Mouse (Mus musculus): ENCODE data around the gene Atp6v1g2.

The Atp6v1g2 gene

DNA sequence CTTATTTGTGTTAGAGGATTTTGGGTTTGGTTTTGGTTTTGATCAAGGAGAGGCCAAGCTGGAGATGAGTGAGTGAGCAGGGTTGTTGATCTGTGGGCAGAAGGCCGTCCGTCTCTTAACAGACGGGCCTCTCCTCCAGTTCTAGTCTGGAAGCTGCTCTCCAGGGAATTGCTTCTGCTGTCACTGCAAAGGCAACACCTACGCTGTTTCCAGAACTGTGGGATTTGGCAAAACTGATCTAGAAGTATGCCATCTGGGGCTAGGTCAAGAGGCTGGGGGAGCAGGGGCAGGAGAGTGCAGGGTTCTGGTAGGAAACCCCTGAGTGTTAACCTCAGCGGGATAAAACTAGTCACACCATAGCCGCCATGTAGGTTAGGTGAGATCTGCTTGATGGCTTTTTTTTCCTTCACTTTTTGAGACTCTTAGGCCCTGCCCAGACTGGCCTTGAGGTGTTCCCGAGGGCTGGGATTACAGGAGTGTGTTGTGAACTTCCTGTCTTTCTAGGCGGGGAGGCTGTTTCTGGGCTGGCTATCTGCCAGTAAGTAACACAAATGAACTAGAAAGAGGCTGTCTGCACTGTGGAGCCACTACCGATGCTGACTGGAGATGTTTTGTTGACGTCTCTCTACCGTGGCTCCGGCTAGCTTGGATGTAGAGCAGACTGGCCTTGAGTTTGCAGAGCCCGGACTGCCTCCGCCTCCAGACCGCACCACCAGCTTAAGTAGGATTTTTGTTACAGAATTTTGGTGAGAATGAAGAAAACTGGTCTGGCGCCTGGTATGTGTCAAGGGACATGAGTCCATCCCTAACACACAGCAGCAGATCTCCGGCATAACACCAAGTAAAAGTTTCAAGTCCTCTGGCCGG lies at the start of gene Atp6v1g2:
Gene Atp6v1g2, plus strand, starts transcription at position 547 of the 867 bp plus-strand sequence.
- no peak for DNase-seq (ENCODE audit: low read depth)

DNA sequence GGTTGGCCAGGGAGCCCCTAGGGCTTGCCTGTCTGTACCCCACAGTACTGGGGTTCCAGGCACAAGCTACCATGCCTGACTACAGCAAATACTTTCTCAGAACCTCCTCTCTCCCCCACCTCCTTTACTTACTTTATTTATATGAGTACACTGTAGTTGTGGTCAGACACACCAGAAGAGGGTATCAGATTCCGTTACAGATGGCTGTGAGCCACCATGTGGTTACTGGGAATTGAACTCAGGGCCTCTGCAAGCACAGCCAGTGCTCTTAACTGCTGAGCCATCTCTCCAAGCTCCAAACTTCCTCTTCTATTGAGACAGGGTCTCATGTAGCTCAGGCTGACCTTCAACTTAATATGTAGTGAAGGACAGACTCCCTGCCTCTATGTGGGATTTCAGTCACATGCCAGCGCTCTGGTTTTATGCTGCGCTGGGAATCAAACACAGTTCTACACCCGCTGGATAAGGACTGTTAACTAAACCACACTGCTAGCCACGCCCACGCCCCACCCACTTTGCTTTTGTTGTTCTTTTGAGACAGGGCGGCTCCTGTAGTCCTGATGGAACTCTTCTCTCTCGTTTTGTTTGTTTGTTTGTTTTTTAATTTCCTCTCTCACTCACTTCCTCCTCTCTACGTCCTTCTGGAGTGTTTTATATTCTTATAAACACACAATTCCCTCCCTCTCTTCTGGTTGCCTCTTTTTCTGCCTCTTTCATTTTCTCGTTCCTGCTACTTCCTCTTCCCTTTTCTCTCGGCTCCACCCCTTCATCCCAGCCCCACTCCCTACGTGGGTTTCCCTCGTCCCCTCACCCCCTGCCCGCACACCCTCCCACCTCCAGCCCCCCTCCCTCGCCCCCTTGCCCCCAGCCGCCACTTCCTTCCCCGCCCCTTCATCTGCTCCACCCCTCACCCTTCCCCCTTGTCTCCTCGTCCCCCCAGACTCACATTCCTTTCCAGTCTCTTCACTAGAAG lies 47.5 kb upstream of the Atp6v1g2 start:
- peak; percentile 90 for DNase-seq (ENCODE audit: low read depth)

DNA sequence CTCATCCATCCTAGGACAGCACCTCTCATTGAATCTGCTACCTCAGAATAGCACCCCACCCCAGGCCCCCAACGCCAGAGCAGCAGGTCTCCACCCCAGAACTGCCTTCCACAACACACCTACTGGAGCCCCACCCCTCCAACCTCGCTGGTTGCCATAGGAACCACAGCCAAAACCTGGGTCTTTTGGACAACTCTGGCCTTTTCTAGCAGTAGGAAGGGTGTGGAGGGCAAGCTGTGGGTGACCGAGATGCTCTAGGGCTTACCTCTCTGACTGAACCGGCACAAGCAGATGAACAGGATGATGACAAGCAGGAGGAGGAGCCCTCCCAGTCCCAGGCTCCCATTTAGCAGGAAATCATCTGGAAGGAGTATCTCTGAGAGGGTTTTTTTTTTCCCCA lies 46.8 kb upstream of the Atp6v1g2 start:
- peak; percentile 55 for DNase-seq (ENCODE audit: low read depth)

DNA sequence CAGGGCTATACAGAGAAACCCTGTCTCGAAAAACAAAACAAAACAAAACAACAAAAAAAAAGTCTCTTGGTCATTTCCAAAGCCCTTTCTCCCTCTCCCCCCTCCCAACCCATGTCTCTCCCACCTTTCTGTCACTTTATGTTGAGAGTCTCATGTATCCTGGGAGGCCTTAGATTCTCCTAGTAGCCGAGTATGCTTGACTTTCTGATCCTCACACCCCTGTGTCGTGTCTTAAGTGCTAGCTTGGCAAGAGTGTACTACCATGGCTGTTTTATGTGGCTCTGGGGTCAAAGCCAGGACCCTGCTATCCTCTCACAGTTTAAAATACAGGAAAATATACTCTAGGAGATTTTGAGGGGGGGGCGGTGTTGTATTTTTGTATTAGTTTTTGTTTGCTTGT lies 46.1 kb upstream of the Atp6v1g2 start:
- DNase-seq (ENCODE audit: low read depth), result no peak

DNA sequence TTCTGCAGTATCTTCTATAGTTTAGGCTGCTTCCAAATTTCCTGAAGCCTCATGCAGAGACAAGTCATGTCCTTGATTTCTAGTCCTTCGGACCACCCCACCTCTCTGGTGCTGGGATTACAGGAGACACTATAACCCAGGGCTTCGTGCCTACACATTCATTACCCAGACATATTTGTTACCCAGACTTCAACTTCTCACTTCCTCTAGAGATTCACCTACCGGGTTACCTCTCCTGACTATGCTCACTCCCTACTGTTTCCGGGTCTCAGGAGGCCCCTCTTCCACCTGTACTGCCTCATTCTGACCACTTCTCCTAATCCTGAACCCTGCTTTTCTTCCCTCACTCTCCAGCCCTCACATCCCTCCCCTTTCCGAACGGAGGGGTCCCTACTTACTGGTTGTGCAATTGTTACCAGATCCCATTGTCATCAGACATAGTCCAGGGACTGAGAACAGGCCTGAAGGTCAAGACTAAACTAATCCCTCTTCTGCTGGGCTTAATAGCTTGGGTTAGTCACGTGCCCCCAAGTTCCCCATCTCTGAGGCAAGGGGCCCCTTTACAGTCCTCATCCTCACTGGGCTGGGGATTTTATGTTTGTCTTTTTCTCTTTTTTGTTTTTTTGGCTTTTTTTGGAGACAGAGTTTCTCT lies 45.4 kb upstream of the Atp6v1g2 start, which contains the start of gene Lst1:
Gene Lst1, minus strand, starts transcription at position 481 of the 652 bp plus-strand sequence.
- DNase-seq (ENCODE audit: low read depth), result no peak

DNA sequence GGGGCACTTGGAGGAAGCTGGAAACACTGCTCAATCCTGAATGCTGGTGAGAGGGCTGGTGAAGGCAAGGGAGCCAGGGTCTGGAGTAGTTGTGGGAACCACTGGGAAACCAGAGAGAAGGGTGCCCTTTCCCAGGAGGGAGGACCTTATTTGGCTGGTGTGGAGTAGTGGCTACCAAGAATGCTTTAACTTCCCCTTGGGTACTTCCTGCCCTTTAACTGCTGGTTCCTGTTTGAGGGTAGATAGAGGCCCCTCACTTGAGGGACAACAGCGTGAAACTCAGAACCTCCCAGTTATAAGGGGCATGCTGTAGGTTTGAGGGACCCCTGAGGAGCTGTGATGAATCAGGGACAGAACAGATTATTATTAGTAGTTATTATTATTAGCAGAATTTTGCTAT lies 44.3 kb upstream of the Atp6v1g2 start:
- no peak for DNase-seq (ENCODE audit: low read depth)

GRCm38 (mm10) chr17:35190096-35190495 lies 43.4 kb upstream of the Atp6v1g2 start:
- no peak for DNase-seq (ENCODE audit: low read depth)

GRCm38 (mm10) chr17:35191723-35192122 lies 41.7 kb upstream of the Atp6v1g2 start:
- no peak for DNase-seq (ENCODE audit: low read depth)

DNA sequence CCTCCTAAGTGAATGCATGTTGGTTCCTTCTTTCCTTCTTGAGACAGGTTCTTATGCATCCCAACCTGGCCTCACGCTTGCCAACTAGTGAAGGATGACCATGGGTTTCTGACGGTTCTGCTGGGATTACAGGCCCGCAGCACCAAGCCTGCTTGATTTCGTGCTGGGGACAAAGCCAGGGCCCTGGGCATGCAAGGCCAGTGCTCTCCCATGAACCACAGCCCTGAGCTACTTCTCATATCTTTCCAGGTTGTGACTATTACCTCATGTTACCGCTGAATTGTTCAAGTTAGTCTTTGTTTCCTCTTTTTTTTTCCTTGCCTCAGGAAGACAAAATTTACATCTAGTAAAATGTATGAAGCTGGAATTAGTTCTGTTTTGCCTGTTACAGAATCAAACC lies 40.5 kb upstream of the Atp6v1g2 start:
- DNase-seq (ENCODE audit: low read depth), result peak; percentile 29

- DNase-seq (ENCODE audit: low read depth), result no peak
Observed at GRCm38 (mm10) chr17:35193881-35194843, 39.3 kb upstream of the Atp6v1g2 start, which contains the start of gene Ltb. TSS of gene Ltb (plus strand) at chr17:35194439.

GRCm38 (mm10) chr17:35194844-35195630 lies 38.4 kb upstream of the Atp6v1g2 start:
- no peak for DNase-seq (ENCODE audit: low read depth)

DNA sequence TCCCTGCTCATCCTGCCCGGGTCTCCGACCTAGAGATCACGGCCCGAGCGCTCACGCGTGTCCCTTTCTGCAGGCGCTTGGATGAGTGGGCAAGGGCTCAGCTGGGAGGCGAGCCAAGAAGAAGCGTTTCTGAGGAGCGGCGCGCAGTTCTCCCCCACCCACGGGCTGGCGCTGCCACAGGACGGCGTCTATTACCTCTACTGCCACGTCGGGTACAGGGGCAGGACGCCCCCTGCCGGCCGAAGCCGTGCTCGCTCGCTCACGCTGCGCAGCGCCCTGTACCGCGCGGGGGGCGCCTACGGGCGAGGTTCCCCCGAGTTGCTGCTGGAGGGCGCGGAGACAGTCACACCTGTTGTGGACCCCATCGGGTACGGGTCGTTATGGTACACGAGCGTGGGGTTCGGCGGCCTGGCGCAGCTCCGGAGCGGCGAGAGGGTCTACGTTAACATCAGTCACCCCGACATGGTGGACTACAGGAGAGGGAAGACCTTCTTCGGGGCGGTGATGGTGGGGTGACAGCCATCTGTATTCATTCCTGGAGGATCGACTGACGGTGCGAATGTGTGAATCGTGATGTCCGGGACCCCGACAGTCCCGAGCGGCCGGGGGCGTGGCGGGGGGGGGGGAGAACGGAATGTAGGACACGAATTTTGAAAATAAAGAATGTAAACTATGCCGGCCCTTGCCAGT lies 37.7 kb upstream of the Atp6v1g2 start:
- DNase-seq (ENCODE audit: low read depth), result peak; percentile 39

- DNase-seq (ENCODE audit: low read depth), result no peak
Observed at GRCm38 (mm10) chr17:35196321-35196641, 37.2 kb upstream of the Atp6v1g2 start.

- DNase-seq (ENCODE audit: low read depth), result no peak
Observed at GRCm38 (mm10) chr17:35197126-35197525, 36.3 kb upstream of the Atp6v1g2 start.

GRCm38 (mm10) chr17:35198029-35198428 lies 35.4 kb upstream of the Atp6v1g2 start:
- no peak for DNase-seq (ENCODE audit: low read depth)

DNA sequence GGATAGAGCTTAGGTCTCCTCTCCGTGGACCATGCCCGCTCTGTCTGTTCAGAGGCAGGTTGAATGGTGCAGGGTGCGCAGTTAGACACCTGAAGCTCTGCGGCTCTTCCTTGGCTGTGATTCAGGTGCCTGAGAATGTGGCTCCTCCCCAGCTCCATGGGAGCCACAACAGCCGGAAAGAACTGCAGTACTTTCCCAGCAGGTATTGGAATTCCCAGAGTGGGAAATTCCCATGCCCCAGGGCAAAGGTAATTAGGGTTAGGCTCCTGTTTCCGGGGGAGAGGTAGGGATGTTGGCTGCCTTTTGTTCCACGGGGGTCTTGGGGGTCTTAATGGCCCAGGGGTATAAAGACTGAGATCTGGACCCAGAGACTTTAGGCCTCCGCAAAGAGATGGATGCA lies 34.5 kb upstream of the Atp6v1g2 start:
- DNase-seq (ENCODE audit: low read depth), result no peak

DNA sequence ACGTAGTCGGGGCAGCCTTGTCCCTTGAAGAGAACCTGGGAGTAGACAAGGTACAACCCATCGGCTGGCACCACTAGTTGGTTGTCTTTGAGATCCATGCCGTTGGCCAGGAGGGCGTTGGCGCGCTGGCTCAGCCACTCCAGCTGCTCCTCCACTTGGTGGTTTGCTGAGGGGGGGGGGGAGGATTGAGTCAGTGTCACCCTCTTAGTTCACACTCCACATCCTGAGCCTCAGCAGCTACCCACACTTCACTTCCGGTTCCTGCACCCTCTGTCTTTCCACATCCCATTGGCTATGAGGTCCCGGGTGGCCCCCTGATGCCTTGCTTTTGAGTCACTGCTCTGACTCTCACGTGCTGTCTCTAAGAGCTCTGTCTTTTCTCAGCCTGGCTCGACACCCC lies 33.1 kb upstream of the Atp6v1g2 start:
- peak; percentile 52 for DNase-seq (ENCODE audit: low read depth)

- DNase-seq (ENCODE audit: low read depth), result no peak
Observed at GRCm38 (mm10) chr17:35201128-35201527, 32.3 kb upstream of the Atp6v1g2 start.

- DNase-seq (ENCODE audit: low read depth), result no peak
Observed at GRCm38 (mm10) chr17:35201787-35202186, 31.7 kb upstream of the Atp6v1g2 start, which contains the start of gene Tnf. TSS of gene Tnf (minus strand) at chr17:35202007.
